In genomic region chr2:165529106-165529505, GRCm38 (mm10) we compare ENCODE assay signal across 8 mouse cellular contexts. TPM values are rescaled to one million over a fixed set of nuclear protein-coding genes. Genes with fewer than 3 reads are reported as not detected.
A peak's percentile ranks its signal among the peaks of the same experiment; 100 is the strongest.
DNase-seq lines count a peak whose midpoint lies in the region; ATAC-seq and TF ChIP-seq lines count a peak whose summit lies in the region.

No protein-coding gene starts in this region.

- H3K4me3 ChIP-seq in midbrain, embryonic 11.5 days (ENCODE audit: low read depth, low read length), result no peak overlapping the region
- H3K4me3 ChIP-seq in midbrain, embryonic 13.5 days (replicated peaks), result no peak overlapping the region
- H3K4me3 ChIP-seq in hindbrain, embryonic 16.5 days (ENCODE audit: low read length), result no peak overlapping the region
- H3K4me3 ChIP-seq in lung, adult 2 months (replicated peaks; ENCODE audit: extremely low read depth, low read depth, low read length), result no peak overlapping the region

- ATAC-seq in midbrain, embryonic 11.5 days (ENCODE audit: low FRiP score), result no peak
- no peak for ATAC-seq in midbrain, embryonic 13.5 days
- no peak for ATAC-seq in hindbrain, embryonic 16.5 days

- TF ChIP-seq POLR2A in lung, adult 2 months (IDR thresholded peaks at IDR 0.05; ENCODE audit: borderline replicate concordance, extremely low read depth, low read depth, low read length), result no peak

- peaks cover 4% of the 10 kb centered on the region for H3K4me1 ChIP-seq in midbrain, embryonic 11.5 days (ENCODE audit: control insufficient read depth, insufficient read depth, low read length)
- peaks cover 9% of the 10 kb centered on the region for H3K4me1 ChIP-seq in midbrain, embryonic 13.5 days (replicated peaks)
- no peaks in the 10 kb centered on the region for H3K4me1 ChIP-seq in hindbrain, embryonic 16.5 days (ENCODE audit: control insufficient read depth, insufficient read depth, low read depth, low read length)
- no peaks in the 10 kb centered on the region for H3K4me1 ChIP-seq in lung, adult 2 months (ENCODE audit: control insufficient read depth, insufficient read depth, low read length)

- no peak overlapping the region for H3K9ac ChIP-seq in midbrain, embryonic 11.5 days (ENCODE audit: low read length)
- no peak overlapping the region for H3K9ac ChIP-seq in midbrain, embryonic 13.5 days (replicated peaks)
- H3K9ac ChIP-seq in hindbrain, embryonic 16.5 days (ENCODE audit: low read depth, low read length), result no peak overlapping the region

- no peaks in the 10 kb centered on the region for H3K27me3 ChIP-seq in midbrain, embryonic 11.5 days (ENCODE audit: control insufficient read depth, insufficient read depth, low read length)
- H3K27me3 ChIP-seq in midbrain, embryonic 13.5 days, result no peaks in the 10 kb centered on the region
- H3K27me3 ChIP-seq in hindbrain, embryonic 16.5 days (replicated peaks; ENCODE audit: control insufficient read depth, insufficient read depth, low read length), result no peaks in the 10 kb centered on the region

- H3K27ac ChIP-seq in midbrain, embryonic 11.5 days (ENCODE audit: low read depth, low read length), result no peak overlapping the region
- no peak overlapping the region for H3K27ac ChIP-seq in midbrain, embryonic 13.5 days
- 0 out of 2 replicates have a peak overlapping the region, but pooled peaks have one; percentile 36 for H3K27ac ChIP-seq in hindbrain, embryonic 16.5 days (ENCODE audit: low read depth, low read length)

- DNase-seq in midbrain, embryonic 11.5 days (ENCODE audit: low spot score, missing footprints), result peak; percentile 96
- peak; percentile 75 for DNase-seq in adrenal gland, postnatal 10 days
- peak; percentile 73 for DNase-seq in embryo, embryonic 11 days
- DNase-seq in lung, adult 2 months, result peak; percentile 72
- peak; percentile 69 for DNase-seq in retina, postnatal 1 day
- DNase-seq in urinary bladder, postnatal 36 days (ENCODE audit: low spot score in 2 of 2), result peak; percentile 44 to 49

- no peak overlapping the region for H3K4me2 ChIP-seq in midbrain, embryonic 11.5 days
- no peak overlapping the region for H3K4me2 ChIP-seq in midbrain, embryonic 13.5 days (replicated peaks)
- H3K4me2 ChIP-seq in hindbrain, embryonic 16.5 days (ENCODE audit: low read length), result no peak overlapping the region

- no peaks in the 10 kb centered on the region for H3K9me3 ChIP-seq in midbrain, embryonic 11.5 days (ENCODE audit: control insufficient read depth, low read length)
- H3K9me3 ChIP-seq in midbrain, embryonic 13.5 days, result no peaks in the 10 kb centered on the region
- H3K9me3 ChIP-seq in hindbrain, embryonic 16.5 days (ENCODE audit: control insufficient read depth, low read length), result no peaks in the 10 kb centered on the region

- TF ChIP-seq CTCF in lung, adult 2 months (IDR thresholded peaks at IDR 0.05; ENCODE audit: insufficient read depth, low read length), result peak; percentile 95

- no peaks in the 10 kb centered on the region for H3K36me3 ChIP-seq in midbrain, embryonic 11.5 days (ENCODE audit: control insufficient read depth, insufficient read depth, low read length)
- H3K36me3 ChIP-seq in midbrain, embryonic 13.5 days, result no peaks in the 10 kb centered on the region
- H3K36me3 ChIP-seq in hindbrain, embryonic 16.5 days (ENCODE audit: control insufficient read depth, insufficient read depth, low read length), result no peaks in the 10 kb centered on the region

- 24% methylated on average over 8 of the region's 8 CpGs for WGBS in midbrain, embryonic 11.5 days
- WGBS in midbrain, embryonic 13.5 days, result 26% methylated on average over 8 of the region's 8 CpGs
- WGBS in hindbrain, embryonic 16.5 days, result 17% methylated on average over 8 of the region's 8 CpGs
- WGBS in lung, adult 2 months, result 18% methylated on average over 8 of the region's 8 CpGs

RNA-seq across cellular contexts. Expression of gene Slc2a10, which starts 25.5 kb away (rescaled TPM):
- polyA plus RNA-seq in midbrain, embryonic 11.5 days (2014; fragmentation: Nextera tagmentation; extraction: Ambion mirVana), result 2.8 TPM in 2 replicates
- 2.4 and 2.6 TPM in 2 replicates for polyA plus RNA-seq in midbrain, embryonic 13.5 days (2015; fragmentation: Nextera tagmentation; extraction: Ambion mirVana)
- total RNA-seq in adrenal gland, postnatal 10 days (2021), result 1 to 10 TPM; 1.7 to 2.3 TPM
- 3.0 and 3.3 TPM in 2 replicates for polyA plus RNA-seq in hindbrain, embryonic 16.5 days (2015; fragmentation: Nextera tagmentation; extraction: Ambion mirVana)
- polyA plus RNA-seq in lung, adult 2 months (2012; rRNA removed), result 8.9 and 10.1 TPM in 2 replicates

RNA-seq across cellular contexts. Expression of gene Trp53rka, which starts 36.0 kb away (rescaled TPM):
- polyA plus RNA-seq in midbrain, embryonic 11.5 days (2014; fragmentation: Nextera tagmentation; extraction: Ambion mirVana), result 46.2 and 49.3 TPM in 2 replicates
- polyA plus RNA-seq in midbrain, embryonic 13.5 days (2015; fragmentation: Nextera tagmentation; extraction: Ambion mirVana), result 44.2 and 47.8 TPM in 2 replicates
- 10 to 100 TPM; 13.8 to 16.8 TPM for total RNA-seq in adrenal gland, postnatal 10 days (2021)
- 40.6 and 42.6 TPM in 2 replicates for polyA plus RNA-seq in hindbrain, embryonic 16.5 days (2015; fragmentation: Nextera tagmentation; extraction: Ambion mirVana)
- 21.5 and 22.2 TPM in 2 replicates for polyA plus RNA-seq in lung, adult 2 months (2012; rRNA removed)

RNA-seq across cellular contexts. Expression of gene Slc13a3, which starts 56.1 kb away (rescaled TPM):
- 1.4 and 2.1 TPM in 2 replicates for polyA plus RNA-seq in midbrain, embryonic 11.5 days (2014; fragmentation: Nextera tagmentation; extraction: Ambion mirVana)
- polyA plus RNA-seq in midbrain, embryonic 13.5 days (2015; fragmentation: Nextera tagmentation; extraction: Ambion mirVana), result 3.4 TPM in 2 replicates
- 10 to 100 TPM; 17.4 to 38.9 TPM for total RNA-seq in adrenal gland, postnatal 10 days (2021)
- 11.7 and 13.1 TPM in 2 replicates for polyA plus RNA-seq in hindbrain, embryonic 16.5 days (2015; fragmentation: Nextera tagmentation; extraction: Ambion mirVana)
- 3.1 and 3.4 TPM in 2 replicates for polyA plus RNA-seq in lung, adult 2 months (2012; rRNA removed)
